Mouse (Mus musculus): Measurements from ENCODE around the gene Slc4a11. TPM values are rescaled to one million over a fixed set of nuclear protein-coding genes. Genes with fewer than 3 reads are reported as not detected.
"Not testable (repeated sequence)": the region's sequence is repeated elsewhere in the genome, so short reads cannot be mapped to it uniquely, and the experiment has no call there.

The Slc4a11 gene
- polyA plus RNA-seq, 1 experiment = 3.7 TPM

- H3K4me3 ChIP-seq (ENCODE audit: extremely low read depth, insufficient read depth, insufficient read length) = no peak overlapping the region
- no peaks in the 10 kb centered on the region for H3K27me3 ChIP-seq (ENCODE audit: control insufficient read depth, insufficient read depth, low read length)
- 93% methylated on average over 11 of the region's 11 CpGs for WGBS
- DNase-seq (ENCODE audit: low read depth in 1 of 2, low spot score in 2 of 2) = no peak
- peaks cover 18% of the 10 kb centered on the region for H3K36me3 ChIP-seq (ENCODE audit: control insufficient read depth, insufficient read depth, low read length)
- H3K27ac ChIP-seq (ENCODE audit: insufficient read depth, low read length) = no peak overlapping the region
- TF ChIP-seq POLR2A (IDR thresholded peaks at IDR 0.05; ENCODE audit: low read depth, low read length) (no peak), CTCF (IDR thresholded peaks at IDR 0.05; ENCODE audit: extremely low read depth, insufficient read depth, insufficient read length, insufficient replicate concordance) (no peak)
- H3K4me1 ChIP-seq (ENCODE audit: control insufficient read depth, insufficient read depth, insufficient read length) = peaks cover 11% of the 10 kb centered on the region; the same call in 1 of the 2 replicates
Observed at GRCm38 (mm10) chr2:130663342-130663741, 34.0 kb downstream of the Slc4a11 start.

GRCm38 (mm10) chr2:130658530-130658929 lies 38.8 kb downstream of the Slc4a11 start:
- WGBS = 93% methylated on average over 10 of the region's 10 CpGs
- Histone ChIP-seq H3K27me3 (ENCODE audit: control insufficient read depth, insufficient read depth, low read length) (no peaks in the 10 kb centered on the region), H3K27ac (ENCODE audit: insufficient read depth, low read length) (no peak overlapping the region), H3K36me3 (ENCODE audit: control insufficient read depth, insufficient read depth, low read length) (peaks cover 40% of the 10 kb centered on the region), H3K4me1 (ENCODE audit: control insufficient read depth, insufficient read depth, insufficient read length) (no peaks in the 10 kb centered on the region; the same call in 1 of the 2 replicates), H3K4me3 (ENCODE audit: extremely low read depth, insufficient read depth, insufficient read length) (no peak overlapping the region)
- DNase-seq (ENCODE audit: low read depth in 1 of 2, low spot score in 2 of 2) = no peak
- no peak for TF ChIP-seq POLR2A (IDR thresholded peaks at IDR 0.05; ENCODE audit: low read depth, low read length)
- no peak for TF ChIP-seq CTCF (IDR thresholded peaks at IDR 0.05; ENCODE audit: extremely low read depth, insufficient read depth, insufficient read length, insufficient replicate concordance)

- Histone ChIP-seq H3K27me3 (ENCODE audit: control insufficient read depth, insufficient read depth, low read length) (no peaks in the 10 kb centered on the region), H3K4me1 (ENCODE audit: control insufficient read depth, insufficient read depth, insufficient read length) (no peaks in the 10 kb centered on the region), H3K36me3 (ENCODE audit: control insufficient read depth, insufficient read depth, low read length) (peaks cover 40% of the 10 kb centered on the region), H3K27ac (ENCODE audit: insufficient read depth, low read length) (no peak overlapping the region), H3K4me3 (ENCODE audit: extremely low read depth, insufficient read depth, insufficient read length) (no peak overlapping the region)
- 95% methylated on average over 6 of the region's 6 CpGs for WGBS
- TF ChIP-seq POLR2A (IDR thresholded peaks at IDR 0.05; ENCODE audit: low read depth, low read length) = no peak
- TF ChIP-seq CTCF (IDR thresholded peaks at IDR 0.05; ENCODE audit: extremely low read depth, insufficient read depth, insufficient read length, insufficient replicate concordance) = no peak
- DNase-seq (ENCODE audit: low read depth in 1 of 2, low spot score in 2 of 2) = no peak
Observed at GRCm38 (mm10) chr2:130657541-130657940, 39.8 kb downstream of the Slc4a11 start.

DNA sequence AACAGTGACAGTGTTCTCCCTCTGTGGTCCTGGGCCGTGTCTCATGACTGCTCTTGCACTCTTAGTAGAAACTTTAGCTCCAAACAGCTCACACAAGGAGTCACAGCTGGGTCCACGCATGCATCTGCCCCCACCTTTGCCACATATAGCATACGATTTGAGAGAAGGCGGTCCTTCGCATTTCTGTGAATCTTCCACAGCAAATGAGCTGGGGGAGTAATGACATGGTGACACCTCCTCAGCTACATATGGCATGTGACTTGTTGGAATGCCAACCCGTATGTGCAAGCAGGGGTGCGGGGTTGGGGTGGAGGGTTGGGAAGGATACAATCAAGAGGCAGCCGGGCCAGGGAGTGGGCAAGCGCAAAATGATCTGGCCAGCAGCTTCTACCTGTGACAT lies 40.8 kb downstream of the Slc4a11 start:
- no peaks in the 10 kb centered on the region for H3K4me1 ChIP-seq (ENCODE audit: control insufficient read depth, insufficient read depth, insufficient read length)
- peaks cover 36% of the 10 kb centered on the region for H3K36me3 ChIP-seq (ENCODE audit: control insufficient read depth, insufficient read depth, low read length)
- no peak for DNase-seq (ENCODE audit: low read depth in 1 of 2, low spot score in 2 of 2)
- whole genome bisulfite sequencing = 97% methylated on average over 9 of the region's 9 CpGs
- TF ChIP-seq POLR2A (IDR thresholded peaks at IDR 0.05; ENCODE audit: low read depth, low read length) = no peak
- H3K4me3 ChIP-seq (ENCODE audit: extremely low read depth, insufficient read depth, insufficient read length) = no peak overlapping the region
- H3K27ac ChIP-seq (ENCODE audit: insufficient read depth, low read length) = no peak overlapping the region
- H3K27me3 ChIP-seq (ENCODE audit: control insufficient read depth, insufficient read depth, low read length) = no peaks in the 10 kb centered on the region

GRCm38 (mm10) chr2:130655660-130656339 lies 41.5 kb downstream of the Slc4a11 start:
- TF ChIP-seq CTCF (IDR thresholded peaks at IDR 0.05; ENCODE audit: extremely low read depth, insufficient read depth, insufficient read length, insufficient replicate concordance) (no peak), POLR2A (IDR thresholded peaks at IDR 0.05; ENCODE audit: low read depth, low read length) (no peak)
- Histone ChIP-seq H3K4me1 (ENCODE audit: control insufficient read depth, insufficient read depth, insufficient read length) (no peaks in the 10 kb centered on the region), H3K4me3 (ENCODE audit: extremely low read depth, insufficient read depth, insufficient read length) (no peak overlapping the region), H3K36me3 (ENCODE audit: control insufficient read depth, insufficient read depth, low read length) (peaks cover 30% of the 10 kb centered on the region), H3K27me3 (ENCODE audit: control insufficient read depth, insufficient read depth, low read length) (no peaks in the 10 kb centered on the region), H3K27ac (ENCODE audit: insufficient read depth, low read length) (no peak overlapping the region)
- no peak for DNase-seq (ENCODE audit: low read depth in 1 of 2, low spot score in 2 of 2)
- 88% methylated on average over 6 of the region's 6 CpGs for WGBS

GRCm38 (mm10) chr2:130653760-130654159 lies 43.6 kb downstream of the Slc4a11 start:
- peaks cover 25% of the 10 kb centered on the region for H3K36me3 ChIP-seq (ENCODE audit: control insufficient read depth, insufficient read depth, low read length)
- no peak overlapping the region for H3K4me3 ChIP-seq (ENCODE audit: extremely low read depth, insufficient read depth, insufficient read length)
- 93% methylated on average over 1 of the region's 1 CpGs for WGBS
- no peak for DNase-seq (ENCODE audit: low read depth in 1 of 2, low spot score in 2 of 2)
- no peak for TF ChIP-seq CTCF (IDR thresholded peaks at IDR 0.05; ENCODE audit: extremely low read depth, insufficient read depth, insufficient read length, insufficient replicate concordance)
- TF ChIP-seq POLR2A (IDR thresholded peaks at IDR 0.05; ENCODE audit: low read depth, low read length) = no peak
- H3K4me1 ChIP-seq (ENCODE audit: control insufficient read depth, insufficient read depth, insufficient read length) = no peaks in the 10 kb centered on the region
- H3K27me3 ChIP-seq (ENCODE audit: control insufficient read depth, insufficient read depth, low read length) = no peaks in the 10 kb centered on the region
- no peak overlapping the region for H3K27ac ChIP-seq (ENCODE audit: insufficient read depth, low read length)

GRCm38 (mm10) chr2:130653303-130653702 lies 44.0 kb downstream of the Slc4a11 start:
- TF ChIP-seq CTCF (IDR thresholded peaks at IDR 0.05; ENCODE audit: extremely low read depth, insufficient read depth, insufficient read length, insufficient replicate concordance) (no peak), POLR2A (IDR thresholded peaks at IDR 0.05; ENCODE audit: low read depth, low read length) (no peak)
- 96% methylated on average over 2 of the region's 2 CpGs for WGBS
- no peak overlapping the region for H3K4me3 ChIP-seq (ENCODE audit: extremely low read depth, insufficient read depth, insufficient read length)
- H3K36me3 ChIP-seq (ENCODE audit: control insufficient read depth, insufficient read depth, low read length) = peaks cover 22% of the 10 kb centered on the region
- H3K27me3 ChIP-seq (ENCODE audit: control insufficient read depth, insufficient read depth, low read length) = no peaks in the 10 kb centered on the region
- no peak for DNase-seq (ENCODE audit: low read depth in 1 of 2, low spot score in 2 of 2)
- no peaks in the 10 kb centered on the region for H3K4me1 ChIP-seq (ENCODE audit: control insufficient read depth, insufficient read depth, insufficient read length)
- no peak overlapping the region for H3K27ac ChIP-seq (ENCODE audit: insufficient read depth, low read length)

DNA sequence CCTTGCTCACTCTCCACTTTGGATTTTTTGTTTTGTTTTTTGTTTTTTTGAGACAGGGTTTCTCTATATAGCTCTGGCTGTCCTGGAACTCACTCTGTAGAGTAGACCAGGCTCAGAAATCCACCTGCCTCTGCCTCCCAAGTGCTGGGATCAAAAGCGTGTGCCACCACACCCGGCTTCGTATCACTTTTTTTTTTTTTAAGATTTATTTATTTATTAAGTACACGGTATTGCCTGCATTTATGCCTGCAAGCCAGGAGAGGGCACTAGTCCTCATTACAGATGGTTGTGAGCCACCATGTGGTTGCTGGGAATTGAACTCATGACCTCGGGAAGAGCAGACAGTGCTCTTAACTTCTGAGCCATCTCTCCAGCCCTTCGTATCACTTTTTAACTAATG lies 48.3 kb downstream of the Slc4a11 start:
- H3K4me3 ChIP-seq (ENCODE audit: extremely low read depth, insufficient read depth, insufficient read length); DNase-seq (ENCODE audit: low read depth in 1 of 2, low spot score in 2 of 2); H3K36me3 ChIP-seq (ENCODE audit: control insufficient read depth, insufficient read depth, low read length); H3K4me1 ChIP-seq (ENCODE audit: control insufficient read depth, insufficient read depth, insufficient read length); H3K27ac ChIP-seq (ENCODE audit: insufficient read depth, low read length); H3K27me3 ChIP-seq (ENCODE audit: control insufficient read depth, insufficient read depth, low read length): not testable (repeated sequence)
- 90% methylated on average over 6 of the region's 6 CpGs for WGBS
